8 mouse cellular contexts compared by ENCODE assay signal in the genomic region with DNA sequence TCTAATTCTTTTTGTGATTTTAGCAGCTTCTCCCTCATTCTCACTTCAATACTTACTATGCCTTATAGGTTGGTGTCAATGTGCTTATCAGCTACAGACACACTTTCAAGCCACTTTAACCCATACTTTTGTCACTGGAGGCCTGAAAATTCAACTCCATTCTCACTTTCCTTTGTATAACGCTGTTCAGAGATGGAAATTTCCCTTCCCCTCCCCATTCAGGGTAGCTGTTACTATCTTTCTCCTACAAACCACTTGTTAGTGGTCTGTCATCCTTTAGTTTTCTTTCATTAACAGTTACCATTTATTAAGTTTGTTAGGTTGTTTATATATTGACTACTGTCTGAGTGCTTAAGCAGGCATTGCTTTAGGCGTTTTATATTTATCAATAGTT. TPM values are rescaled to one million over a fixed set of nuclear protein-coding genes. Genes with fewer than 3 reads are reported as not detected.
A peak's percentile ranks its signal among the peaks of the same experiment; 100 is the strongest.
DNase-seq lines count a peak whose midpoint lies in the region; ATAC-seq and TF ChIP-seq lines count a peak whose summit lies in the region.

A gene (plus strand): TSS at position 7 of the 394 bp plus-strand sequence.

- no peak for DNase-seq in lung, adult 2 months
- no peak for DNase-seq in lung, postnatal 14 days
- peak; percentile 0 for DNase-seq in brain, embryonic 14.5 days (ENCODE audit: low read depth)
- DNase-seq in gastrocnemius, postnatal 14 days, result no peak
- DNase-seq in midbrain, embryonic 10.5 days (ENCODE audit: low spot score), result no peak
- DNase-seq in cerebellum, adult 11-12 months, result no peak
- DNase-seq in urinary bladder, postnatal 4 days (ENCODE audit: low spot score in 2 of 2), result no peak

- ATAC-seq in intestine, embryonic 15.5 days, result 0 out of 2 replicates have a peak, but pooled peaks have one; percentile 3

- TF ChIP-seq POLR2A in lung, adult 2 months (IDR thresholded peaks at IDR 0.05; ENCODE audit: borderline replicate concordance, extremely low read depth, low read depth, low read length), result no peak
- no peak for TF ChIP-seq POLR2A in brain, embryonic 14.5 days (IDR thresholded peaks at IDR 0.05; ENCODE audit: borderline replicate concordance, extremely low read depth, insufficient read depth, insufficient read length, poor library complexity, severe bottlenecking)

- intact Hi-C loops in gastrocnemius, postnatal 14 days (cut with DNase I; ENCODE audit: low total_unique reads), result no loop called here

- H3K9me3 ChIP-seq in intestine, embryonic 15.5 days, result no peaks in the 10 kb centered on the region
- peaks cover 1% of the 10 kb centered on the region; the same call in 1 of the 2 replicates for H3K9me3 ChIP-seq in midbrain, embryonic 10.5 days (replicated peaks)

- H3K4me1 ChIP-seq in lung, adult 2 months (ENCODE audit: control insufficient read depth, insufficient read depth, low read length), result peaks cover 5% of the 10 kb centered on the region
- H3K4me1 ChIP-seq in intestine, embryonic 15.5 days (replicated peaks), result peaks cover 6% of the 10 kb centered on the region; the same call in 1 of the 2 replicates
- peaks cover 19% of the 10 kb centered on the region for H3K4me1 ChIP-seq in midbrain, embryonic 10.5 days

- H3K4me2 ChIP-seq in intestine, embryonic 15.5 days (replicated peaks), result peak within 1 kb of the TSS; percentile 60

- 34% methylated on average over 2 of the region's 2 CpGs for WGBS in lung, adult 2 months
- 43% methylated on average over 2 of the region's 2 CpGs for WGBS in intestine, embryonic 15.5 days
- 58% methylated on average over 2 of the region's 2 CpGs for WGBS in midbrain, embryonic 10.5 days

- peak within 1 kb of the TSS; percentile 98 for H3K9ac ChIP-seq in intestine, embryonic 15.5 days

- TF ChIP-seq CTCF in lung, adult 2 months (IDR thresholded peaks at IDR 0.05; ENCODE audit: insufficient read depth, low read length), result no peak
- no peak for TF ChIP-seq CTCF in brain, embryonic 14.5 days (IDR thresholded peaks at IDR 0.05; ENCODE audit: borderline replicate concordance, extremely low read depth, insufficient read depth, insufficient read length)

- H3K36me3 ChIP-seq in intestine, embryonic 15.5 days, result no peaks in the 10 kb centered on the region
- H3K36me3 ChIP-seq in midbrain, embryonic 10.5 days, result peaks cover 6% of the 10 kb centered on the region

- H3K27me3 ChIP-seq in intestine, embryonic 15.5 days (replicated peaks), result no peaks in the 10 kb centered on the region
- H3K27me3 ChIP-seq in midbrain, embryonic 10.5 days (ENCODE audit: low read depth, poor library complexity, severe bottlenecking), result no peaks in the 10 kb centered on the region

- H3K4me3 ChIP-seq in lung, adult 2 months (replicated peaks; ENCODE audit: extremely low read depth, low read depth, low read length), result peak within 1 kb of the TSS; percentile 94
- peak within 1 kb of the TSS; percentile 94 for H3K4me3 ChIP-seq in intestine, embryonic 15.5 days (replicated peaks)
- peak within 1 kb of the TSS; percentile 98 for H3K4me3 ChIP-seq in midbrain, embryonic 10.5 days

- H3K27ac ChIP-seq in intestine, embryonic 15.5 days, result peak within 1 kb of the TSS; percentile 97
- H3K27ac ChIP-seq in midbrain, embryonic 10.5 days (replicated peaks), result peak within 1 kb of the TSS; percentile 97

RNA-seq across cellular contexts. Expression of the gene that starts here (rescaled TPM):
- 28.8 and 52.2 TPM in 2 replicates for polyA plus RNA-seq in lung, adult 2 months (2012; rRNA removed)
- polyA plus RNA-seq in brain, embryonic 14.5 days (2012; rRNA removed), result 20.8 and 24.8 TPM in 2 replicates
- total RNA-seq in gastrocnemius, postnatal 14 days (2021), result 10 to 100 TPM; 23.0 to 24.4 TPM
- polyA plus RNA-seq in intestine, embryonic 15.5 days (2015; fragmentation: Nextera tagmentation; extraction: Ambion mirVana), result 68.0 and 73.8 TPM in 2 replicates
- 76.8 and 78.1 TPM in 2 replicates for polyA plus RNA-seq in midbrain, embryonic 10.5 days (2016; fragmentation: Nextera tagmentation; extraction: Ambion mirVana)
